Mouse (Mus musculus): Measurements from ENCODE around the gene Ripor1. TPM values are rescaled to one million over a fixed set of nuclear protein-coding genes. Genes with fewer than 3 reads are reported as not detected.
A peak's percentile ranks its signal among the peaks of the same experiment; 100 is the strongest.

Gene Ripor1
- total and polyA plus RNA-seq, 3 experiments, result 8.0 to 179 (median 150) TPM

- ATAC-seq (ENCODE audit: extremely low read depth, insufficient number of reproducible peaks, low FRiP score, poor library complexity, severe bottlenecking) (no peak), DNase-seq (ENCODE audit: low spot score) (no peak)
- peaks cover 32% of the 10 kb centered on the region for H3K4me1 ChIP-seq (ENCODE audit: insufficient read depth, low read depth, low read length)
- H3K4me3 ChIP-seq (ENCODE audit: low read depth, low read length), result no peak overlapping the region
- no peak for TF ChIP-seq GATA2 (IDR thresholded peaks at IDR 0.05; ENCODE audit: borderline replicate concordance, low read depth, low read length)
- no peak for TF ChIP-seq GATA1 (IDR thresholded peaks at IDR 0.05; ENCODE audit: borderline replicate concordance, low read length)
- peaks cover 37% of the 10 kb centered on the region for H3K36me3 ChIP-seq (replicated peaks)
- no peaks in the 10 kb centered on the region for H3K9me3 ChIP-seq (replicated peaks)
- H3K27me3 ChIP-seq (ENCODE audit: insufficient read depth, low read length), result no peaks in the 10 kb centered on the region
Measured at GRCm38 (mm10) chr8:105640511-105640910, 35.5 kb downstream of the Ripor1 start.

DNA sequence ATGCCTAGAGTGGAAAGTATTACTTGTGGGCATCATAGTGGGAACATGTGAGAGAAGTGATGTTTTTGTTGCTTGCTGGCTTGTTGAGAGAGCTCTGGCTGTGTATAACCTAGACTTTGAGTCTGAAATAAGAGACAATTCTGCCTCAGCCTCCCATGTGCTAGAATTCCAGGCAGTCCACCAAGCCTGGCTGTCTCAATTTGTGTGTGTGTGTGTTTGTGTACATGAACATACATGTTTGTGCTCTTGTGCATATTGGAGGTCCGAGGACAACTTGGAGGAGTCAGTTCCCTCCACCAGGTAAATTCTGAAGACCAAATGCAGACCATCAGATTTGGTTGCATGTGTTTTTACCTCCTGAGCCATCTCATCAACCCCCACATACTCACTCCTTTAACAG, 40.1 kb downstream of the Ripor1 start:
- Histone ChIP-seq H3K27me3 (ENCODE audit: insufficient read depth, low read length) (no peaks in the 10 kb centered on the region), H3K36me3 (replicated peaks) (peaks cover 59% of the 10 kb centered on the region), H3K4me1 (ENCODE audit: insufficient read depth, low read depth, low read length) (peaks cover 9% of the 10 kb centered on the region; the same call in 1 of the 2 replicates), H3K4me3 (ENCODE audit: low read depth, low read length) (no peak overlapping the region), H3K9me3 (replicated peaks) (no peaks in the 10 kb centered on the region)
- ATAC-seq (ENCODE audit: extremely low read depth, insufficient number of reproducible peaks, low FRiP score, poor library complexity, severe bottlenecking) (no peak), DNase-seq (ENCODE audit: low spot score) (no peak)
- no peak for TF ChIP-seq CTCF (IDR thresholded peaks at IDR 0.05; ENCODE audit: low read depth, low read length)
- TF ChIP-seq POLR2AphosphoS5 (IDR thresholded peaks at IDR 0.05; ENCODE audit: insufficient replicate concordance, low read depth, low read length), result no peak
- TF ChIP-seq GATA1 (IDR thresholded peaks at IDR 0.05; ENCODE audit: borderline replicate concordance, low read length), result no peak
- no peak for TF ChIP-seq GATA2 (IDR thresholded peaks at IDR 0.05; ENCODE audit: borderline replicate concordance, low read depth, low read length)
- no peak for TF ChIP-seq TAL1 (conservative IDR thresholded peaks at IDR 0.05; ENCODE audit: low read depth, low read length)

- TF ChIP-seq POLR2AphosphoS5 (IDR thresholded peaks at IDR 0.05; ENCODE audit: insufficient replicate concordance, low read depth, low read length) (no peak), TAL1 (conservative IDR thresholded peaks at IDR 0.05; ENCODE audit: low read depth, low read length) (no peak), GATA1 (IDR thresholded peaks at IDR 0.05; ENCODE audit: borderline replicate concordance, low read length) (no peak), CTCF (IDR thresholded peaks at IDR 0.05; ENCODE audit: low read depth, low read length) (no peak), GATA2 (IDR thresholded peaks at IDR 0.05; ENCODE audit: borderline replicate concordance, low read depth, low read length) (no peak)
- ATAC-seq (ENCODE audit: extremely low read depth, insufficient number of reproducible peaks, low FRiP score, poor library complexity, severe bottlenecking) (no peak), DNase-seq (ENCODE audit: low spot score) (no peak)
- peaks cover 77% of the 10 kb centered on the region for H3K36me3 ChIP-seq (replicated peaks)
- H3K9me3 ChIP-seq (replicated peaks), result no peaks in the 10 kb centered on the region
- peaks cover 8% of the 10 kb centered on the region for H3K4me1 ChIP-seq (ENCODE audit: insufficient read depth, low read depth, low read length)
- no peak overlapping the region for H3K4me3 ChIP-seq (ENCODE audit: low read depth, low read length)
- H3K27me3 ChIP-seq (ENCODE audit: insufficient read depth, low read length), result no peaks in the 10 kb centered on the region
Measured at GRCm38 (mm10) chr8:105648929-105649328, 43.9 kb downstream of the Ripor1 start.

DNA sequence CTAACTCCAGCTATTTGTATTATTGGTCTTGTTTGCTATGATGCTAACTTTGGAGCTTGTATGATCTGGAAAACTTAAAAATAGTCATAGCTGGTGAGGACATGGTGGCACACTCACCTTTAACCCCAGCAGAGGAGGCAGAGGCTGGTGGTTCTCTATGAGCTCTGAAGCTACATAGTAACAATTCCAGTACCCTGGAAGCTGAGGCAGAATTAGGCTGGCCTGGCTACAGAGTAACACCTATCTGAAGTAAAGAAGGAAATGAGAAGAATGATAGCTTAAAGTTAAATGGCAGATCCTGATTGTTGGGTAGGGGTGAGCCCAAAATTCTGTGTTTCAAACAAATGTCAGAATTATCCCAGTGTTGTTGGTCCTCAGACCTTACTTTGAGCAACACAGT, 52.6 kb downstream of the Ripor1 start:
- ATAC-seq (ENCODE audit: extremely low read depth, insufficient number of reproducible peaks, low FRiP score, poor library complexity, severe bottlenecking) (no peak), DNase-seq (ENCODE audit: low spot score) (no peak)
- Histone ChIP-seq H3K27me3 (ENCODE audit: insufficient read depth, low read length) (no peaks in the 10 kb centered on the region), H3K36me3 (replicated peaks) (peaks cover 67% of the 10 kb centered on the region), H3K4me1 (ENCODE audit: insufficient read depth, low read depth, low read length) (no peaks in the 10 kb centered on the region), H3K4me3 (ENCODE audit: low read depth, low read length) (no peak overlapping the region), H3K9me3 (replicated peaks) (no peaks in the 10 kb centered on the region)
- no peak for TF ChIP-seq TAL1 (conservative IDR thresholded peaks at IDR 0.05; ENCODE audit: low read depth, low read length)
- TF ChIP-seq GATA2 (IDR thresholded peaks at IDR 0.05; ENCODE audit: borderline replicate concordance, low read depth, low read length), result no peak
- TF ChIP-seq GATA1 (IDR thresholded peaks at IDR 0.05; ENCODE audit: borderline replicate concordance, low read length), result no peak
- no peak for TF ChIP-seq CTCF (IDR thresholded peaks at IDR 0.05; ENCODE audit: low read depth, low read length)
- TF ChIP-seq POLR2AphosphoS5 (IDR thresholded peaks at IDR 0.05; ENCODE audit: insufficient replicate concordance, low read depth, low read length), result no peak

GRCm38 (mm10) chr8:105661167-105661566, 56.1 kb downstream of the Ripor1 start:
- Histone ChIP-seq H3K4me1 (ENCODE audit: insufficient read depth, low read depth, low read length) (no peaks in the 10 kb centered on the region), H3K9me3 (replicated peaks) (no peaks in the 10 kb centered on the region), H3K4me3 (ENCODE audit: low read depth, low read length) (no peak overlapping the region), H3K36me3 (replicated peaks) (peaks cover 66% of the 10 kb centered on the region), H3K27me3 (ENCODE audit: insufficient read depth, low read length) (no peaks in the 10 kb centered on the region)
- no peak for DNase-seq (ENCODE audit: low spot score)
- TF ChIP-seq TAL1 (conservative IDR thresholded peaks at IDR 0.05; ENCODE audit: low read depth, low read length), result no peak
- peak; percentile 12; the same call in 1 of the 2 replicates for TF ChIP-seq CTCF (IDR thresholded peaks at IDR 0.05; ENCODE audit: low read depth, low read length)
- ATAC-seq (ENCODE audit: extremely low read depth, insufficient number of reproducible peaks, low FRiP score, poor library complexity, severe bottlenecking), result no peak

Other genes starting within 250 kb of the Ripor1 start
- gene Plekhg4, start 232.0 kb upstream of the Ripor1 start, total RNA-seq (2014; fragmentation: Nextera tagmentation), result not detected in 2 replicates
- gene Plekhg4, start 232.0 kb upstream of the Ripor1 start, total RNA-seq (2017), result 0.11 TPM in 1 of 2 replicates, not detected in the other
- gene Plekhg4, start 232.0 kb upstream of the Ripor1 start, polyA plus RNA-seq (2012), result 0.01 TPM in 1 of 2 replicates, not detected in the other
- gene Kctd19, start 191.8 kb upstream of the Ripor1 start, total RNA-seq (2014; fragmentation: Nextera tagmentation), result not detected in 2 replicates
- gene Kctd19, start 191.8 kb upstream of the Ripor1 start, total RNA-seq (2017), result not detected in 2 replicates
- gene Kctd19, start 191.8 kb upstream of the Ripor1 start, polyA plus RNA-seq (2012), result not detected in 2 replicates
- gene Lrrc36, start 191.7 kb upstream of the Ripor1 start, total RNA-seq (2014; fragmentation: Nextera tagmentation), result not detected in 2 replicates
- gene Lrrc36, start 191.7 kb upstream of the Ripor1 start, total RNA-seq (2017), result not detected in 2 replicates
- not detected in 2 replicates for gene Lrrc36, start 191.7 kb upstream of the Ripor1 start, polyA plus RNA-seq (2012)
- not detected in 2 replicates for gene Tppp3, start 133.7 kb upstream of the Ripor1 start, total RNA-seq (2014; fragmentation: Nextera tagmentation)
- gene Tppp3, start 133.7 kb upstream of the Ripor1 start, total RNA-seq (2017), result not detected in 2 replicates
- gene Tppp3, start 133.7 kb upstream of the Ripor1 start, polyA plus RNA-seq (2012), result not detected in 2 replicates
- gene Zdhhc1, start 108.4 kb upstream of the Ripor1 start, total RNA-seq (2014; fragmentation: Nextera tagmentation), result not detected in 2 replicates
- gene Zdhhc1, start 108.4 kb upstream of the Ripor1 start, total RNA-seq (2017), result 0.16 and 0.29 TPM in 2 replicates
- 0.02 and 0.03 TPM in 2 replicates for gene Zdhhc1, start 108.4 kb upstream of the Ripor1 start, polyA plus RNA-seq (2012)
- not detected in 2 replicates for gene Hsd11b2, start 86.5 kb upstream of the Ripor1 start, total RNA-seq (2014; fragmentation: Nextera tagmentation)
- not detected in 2 replicates for gene Hsd11b2, start 86.5 kb upstream of the Ripor1 start, total RNA-seq (2017)
- not detected in 2 replicates for gene Hsd11b2, start 86.5 kb upstream of the Ripor1 start, polyA plus RNA-seq (2012)
- gene Atp6v0d1, start 39.2 kb upstream of the Ripor1 start, total RNA-seq (2014; fragmentation: Nextera tagmentation), result 151 and 178 TPM in 2 replicates
- 110 and 118 TPM in 2 replicates for gene Atp6v0d1, start 39.2 kb upstream of the Ripor1 start, total RNA-seq (2017)
- 30.0 and 37.0 TPM in 2 replicates for gene Atp6v0d1, start 39.2 kb upstream of the Ripor1 start, polyA plus RNA-seq (2012)
- 97.8 and 133 TPM in 2 replicates for gene Ctcf, start 31.3 kb downstream of the Ripor1 start, total RNA-seq (2014; fragmentation: Nextera tagmentation)
- 62.3 and 78.9 TPM in 2 replicates for gene Ctcf, start 31.3 kb downstream of the Ripor1 start, total RNA-seq (2017)
- 155 and 190 TPM in 2 replicates for gene Ctcf, start 31.3 kb downstream of the Ripor1 start, polyA plus RNA-seq (2012)
- gene Agrp, start 32.1 kb downstream of the Ripor1 start, total RNA-seq (2014; fragmentation: Nextera tagmentation), result not detected in 2 replicates
- gene Agrp, start 32.1 kb downstream of the Ripor1 start, total RNA-seq (2017), result not detected in 2 replicates
- 0.10 TPM in 1 of 2 replicates, not detected in the other for gene Agrp, start 32.1 kb downstream of the Ripor1 start, polyA plus RNA-seq (2012)
- gene Carmil2, start 81.0 kb downstream of the Ripor1 start, total RNA-seq (2014; fragmentation: Nextera tagmentation), result 2.4 TPM in 1 of 2 replicates, not detected in the other
- gene Carmil2, start 81.0 kb downstream of the Ripor1 start, total RNA-seq (2017), result 0.22 and 0.35 TPM in 2 replicates
- gene Carmil2, start 81.0 kb downstream of the Ripor1 start, polyA plus RNA-seq (2012), result 0.59 and 0.89 TPM in 2 replicates
- 44.1 and 51.9 TPM in 2 replicates for gene Acd, start 95.8 kb downstream of the Ripor1 start, total RNA-seq (2014; fragmentation: Nextera tagmentation)
- 25.8 and 28.7 TPM in 2 replicates for gene Acd, start 95.8 kb downstream of the Ripor1 start, total RNA-seq (2017)
- gene Acd, start 95.8 kb downstream of the Ripor1 start, polyA plus RNA-seq (2012), result 47.8 and 65.6 TPM in 2 replicates
- 3.6 and 6.2 TPM in 2 replicates for gene Pard6a, start 95.9 kb downstream of the Ripor1 start, total RNA-seq (2014; fragmentation: Nextera tagmentation)
- gene Pard6a, start 95.9 kb downstream of the Ripor1 start, total RNA-seq (2017), result 18.5 and 19.6 TPM in 2 replicates
- gene Pard6a, start 95.9 kb downstream of the Ripor1 start, polyA plus RNA-seq (2012), result 6.2 and 6.6 TPM in 2 replicates
- not detected in 2 replicates for gene 4933405L10Rik, start 102.4 kb downstream of the Ripor1 start, total RNA-seq (2014; fragmentation: Nextera tagmentation)
- not detected in 2 replicates for gene 4933405L10Rik, start 102.4 kb downstream of the Ripor1 start, total RNA-seq (2017)
- gene 4933405L10Rik, start 102.4 kb downstream of the Ripor1 start, polyA plus RNA-seq (2012), result 0.05 and 0.13 TPM in 2 replicates
- 9.5 and 16.8 TPM in 2 replicates for gene Enkd1, start 103.0 kb downstream of the Ripor1 start, total RNA-seq (2014; fragmentation: Nextera tagmentation)
- 10.5 and 13.6 TPM in 2 replicates for gene Enkd1, start 103.0 kb downstream of the Ripor1 start, total RNA-seq (2017)
- gene Enkd1, start 103.0 kb downstream of the Ripor1 start, polyA plus RNA-seq (2012), result 52.5 and 62.1 TPM in 2 replicates
- 0.92 and 4.4 TPM in 2 replicates for gene Gfod2, start 153.4 kb downstream of the Ripor1 start, total RNA-seq (2014; fragmentation: Nextera tagmentation)
- 1.8 and 4.9 TPM in 2 replicates for gene Gfod2, start 153.4 kb downstream of the Ripor1 start, total RNA-seq (2017)
- 2.6 and 3.0 TPM in 2 replicates for gene Gfod2, start 153.4 kb downstream of the Ripor1 start, polyA plus RNA-seq (2012)
- gene Ranbp10, start 222.1 kb downstream of the Ripor1 start, total RNA-seq (2014; fragmentation: Nextera tagmentation), result 35.6 and 114 TPM in 2 replicates
- 12.5 and 14.3 TPM in 2 replicates for gene Ranbp10, start 222.1 kb downstream of the Ripor1 start, total RNA-seq (2017)
- 22.1 and 29.3 TPM in 2 replicates for gene Ranbp10, start 222.1 kb downstream of the Ripor1 start, polyA plus RNA-seq (2012)
- gene Tsnaxip1, start 222.5 kb downstream of the Ripor1 start, total RNA-seq (2014; fragmentation: Nextera tagmentation), result not detected in 2 replicates
- 0.06 and 0.16 TPM in 2 replicates for gene Tsnaxip1, start 222.5 kb downstream of the Ripor1 start, total RNA-seq (2017)
- gene Tsnaxip1, start 222.5 kb downstream of the Ripor1 start, polyA plus RNA-seq (2012), result not detected in 2 replicates
- 25.2 and 31.4 TPM in 2 replicates for gene Cenpt, start 248.0 kb downstream of the Ripor1 start, total RNA-seq (2014; fragmentation: Nextera tagmentation)
- gene Cenpt, start 248.0 kb downstream of the Ripor1 start, total RNA-seq (2017), result 14.4 and 14.6 TPM in 2 replicates
- 12.7 and 12.9 TPM in 2 replicates for gene Cenpt, start 248.0 kb downstream of the Ripor1 start, polyA plus RNA-seq (2012)
- gene Thap11, start 249.9 kb downstream of the Ripor1 start, total RNA-seq (2014; fragmentation: Nextera tagmentation), result 18.1 and 22.5 TPM in 2 replicates
- 35.8 and 42.5 TPM in 2 replicates for gene Thap11, start 249.9 kb downstream of the Ripor1 start, total RNA-seq (2017)
- gene Thap11, start 249.9 kb downstream of the Ripor1 start, polyA plus RNA-seq (2012), result 31.7 and 34.2 TPM in 2 replicates

All from G1E (cell line).